Mouse (Mus musculus) kidney, adult 2 months (tissue): ENCODE measurements around the gene Ahrr.

Experiments
- CTCF ChIP-seq: fragments of 200-500 bp; conservative IDR thresholded peaks from 2 replicates; pipeline ENCODE4 v1.5.1; 2011; ENCODE audit warnings: low read depth, mild to moderate bottlenecking, control low read depth, low read length, moderate library complexity, mixed read lengths; ENCODE audit not compliant: insufficient read depth, insufficient read length
- POLR2A ChIP-seq: fragments of 200-500 bp; IDR thresholded peaks from one replicate; pipeline ENCODE4 v1.6.1; 2011; ENCODE audit warnings: low read depth, low read length, control low read depth

- no peak for TF ChIP-seq POLR2A
- no peak for TF ChIP-seq CTCF
Observed at GRCm38 (mm10) chr13:74218441-74218840, 73.7 kb downstream of the Ahrr start.
